Comparison of ENCODE assay signal across 17 mouse cellular contexts in genomic region chr9:24285419-24285818, GRCm38 (mm10).
"Had no signal": no experiment of that assay in that cellular context is flagged by ENCODE, and none has a peak within 500 bp of the region (broad histone marks: within the 10 kb centered on the region; RNA-seq: fewer than 3 reads in every experiment).

No protein-coding gene starts in this region.

- H3K9ac ChIP-seq: lung, embryonic 15.5 days; midbrain, embryonic 13.5 days; midbrain, embryonic 15.5 days; neural tube, embryonic 12.5 days; stomach, embryonic 15.5 days had no signal

- H3K27ac ChIP-seq: lung, embryonic 15.5 days; macrophage; midbrain, embryonic 13.5 days; midbrain, embryonic 15.5 days; neural tube, embryonic 12.5 days; stomach, embryonic 15.5 days; stomach, postnatal 0 days had no signal

- DNase-seq: lung, adult 2 months; lung, postnatal 14 days; lung, postnatal 36 days; right cerebral cortex, postnatal 14 days; thymus, adult 2 months; thymus, postnatal 25 days; thymus, postnatal 4 days had no signal

- H3K36me3 ChIP-seq: lung, embryonic 15.5 days; midbrain, embryonic 13.5 days; midbrain, embryonic 15.5 days; neural tube, embryonic 12.5 days; stomach, embryonic 15.5 days had no signal

- H3K4me2 ChIP-seq: lung, embryonic 15.5 days; midbrain, embryonic 11.5 days; midbrain, embryonic 13.5 days; midbrain, embryonic 15.5 days; neural tube, embryonic 12.5 days; stomach, embryonic 15.5 days had no signal

- H3K4me1 ChIP-seq: lung, embryonic 15.5 days; midbrain, embryonic 15.5 days; neural tube, embryonic 12.5 days; stomach, embryonic 15.5 days had no signal

- H3K9me3 ChIP-seq: lung, embryonic 15.5 days; megakaryocyte, embryonic 14.5 days; midbrain, embryonic 13.5 days; midbrain, embryonic 15.5 days; neural tube, embryonic 12.5 days; stomach, embryonic 15.5 days had no signal

- H3K27me3 ChIP-seq: lung, embryonic 15.5 days; megakaryocyte, embryonic 14.5 days; midbrain, embryonic 13.5 days; midbrain, embryonic 15.5 days; neural tube, embryonic 12.5 days; stomach, embryonic 15.5 days had no signal

- H3K4me3 ChIP-seq: lung, embryonic 15.5 days; megakaryocyte, embryonic 14.5 days; midbrain, embryonic 13.5 days; midbrain, embryonic 15.5 days; neural tube, embryonic 12.5 days; stomach, embryonic 15.5 days had no signal

- ATAC-seq: lung, postnatal 0 days; midbrain, embryonic 13.5 days; midbrain, embryonic 15.5 days had no signal
